Mouse (Mus musculus): ENCODE measurements at regions not wholly inside any gene's neighbourhood (a gene's known extent, or its start where the extent isn't known, plus 50 kb on each side); places are given as distances from the start of the nearest gene placed in this dataset.

- DNase-seq (ENCODE audit: low read depth, low spot score), result no peak
These were observed 126.4 kb upstream of the Pitx1 start for GRCm38 (mm10) chr13:55962254-55962866.

- no peak for DNase-seq (ENCODE audit: low read depth, low spot score)
These were observed 118.4 kb upstream of the Pitx1 start for GRCm38 (mm10) chr13:55954346-55954745.

- no peak for DNase-seq (ENCODE audit: low read depth, low spot score)
These were observed 117.4 kb upstream of the Pitx1 start for GRCm38 (mm10) chr13:55953426-55953825.

DNA sequence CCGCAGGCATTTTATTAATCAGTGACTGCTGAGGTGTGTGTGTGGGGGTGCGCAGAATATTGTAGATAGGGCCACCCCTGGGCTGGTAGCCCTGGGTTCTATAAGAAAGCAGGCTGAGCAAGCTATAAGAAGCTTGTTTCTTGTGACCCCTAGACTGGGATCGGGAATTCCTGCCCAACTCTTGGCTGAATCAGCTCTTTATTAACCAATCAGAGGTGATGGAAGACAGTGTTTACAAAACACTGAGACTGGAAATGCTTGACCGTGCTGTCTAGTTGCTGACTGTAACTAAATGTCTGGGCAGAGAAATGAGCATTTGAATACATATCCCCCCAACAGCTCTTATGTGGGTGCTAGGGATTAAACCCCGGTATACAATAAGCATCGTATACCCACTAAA lies 114.8 kb upstream of the Pitx1 start:
- no peak for DNase-seq (ENCODE audit: low read depth, low spot score)

- no peak for DNase-seq (ENCODE audit: low read depth, low spot score)
These were observed 112.6 kb upstream of the Pitx1 start for GRCm38 (mm10) chr13:55948591-55948990.

GRCm38 (mm10) chr13:55948144-55948543 lies 112.2 kb upstream of the Pitx1 start:
- DNase-seq (ENCODE audit: low read depth, low spot score), result no peak

- DNase-seq (ENCODE audit: low read depth, low spot score), result no peak
These were observed 101.4 kb upstream of the Pitx1 start for GRCm38 (mm10) chr13:55937417-55937816.

DNA sequence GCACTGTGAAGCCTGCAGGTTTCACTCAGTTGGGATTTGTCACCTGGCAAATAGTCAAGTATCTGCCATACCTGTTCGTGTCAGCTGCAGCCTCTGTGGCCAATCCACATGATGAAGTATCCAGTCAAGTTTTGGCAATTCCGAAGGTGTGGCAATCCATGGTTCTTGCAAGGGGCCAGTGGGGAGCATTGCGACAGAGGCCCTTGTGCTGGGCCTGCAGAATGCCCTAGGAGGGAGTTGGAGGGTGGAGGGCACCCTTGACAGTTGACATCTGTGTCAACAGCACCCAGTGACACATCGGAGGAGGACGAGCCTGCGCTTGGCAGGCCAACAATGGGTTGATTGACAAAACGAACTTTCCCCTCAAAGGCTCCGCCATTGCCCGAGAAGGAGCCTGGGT lies 101.0 kb upstream of the Pitx1 start:
- DNase-seq (ENCODE audit: low read depth, low spot score), result no peak

DNA sequence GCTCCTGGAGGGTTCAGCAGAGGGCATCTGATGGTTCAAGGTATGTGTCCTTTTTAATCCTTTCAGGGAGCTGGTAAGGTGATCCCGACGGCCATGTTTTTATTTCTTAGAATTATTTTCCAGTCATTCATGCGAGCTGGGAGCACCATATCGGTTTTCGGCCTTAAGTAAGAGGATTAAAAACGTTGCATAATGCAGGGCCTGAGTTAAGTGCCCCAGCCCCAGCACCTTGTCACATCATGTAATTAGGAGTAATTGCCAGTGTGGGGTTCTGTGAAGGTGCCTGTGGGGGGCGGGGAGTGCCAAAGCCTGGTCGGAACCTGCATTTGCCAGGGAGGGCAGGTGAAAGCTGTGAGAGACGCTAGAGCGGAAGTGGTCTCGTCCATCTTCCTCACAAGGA lies 94.6 kb upstream of the Pitx1 start:
- no peak for DNase-seq (ENCODE audit: low read depth, low spot score)

DNA sequence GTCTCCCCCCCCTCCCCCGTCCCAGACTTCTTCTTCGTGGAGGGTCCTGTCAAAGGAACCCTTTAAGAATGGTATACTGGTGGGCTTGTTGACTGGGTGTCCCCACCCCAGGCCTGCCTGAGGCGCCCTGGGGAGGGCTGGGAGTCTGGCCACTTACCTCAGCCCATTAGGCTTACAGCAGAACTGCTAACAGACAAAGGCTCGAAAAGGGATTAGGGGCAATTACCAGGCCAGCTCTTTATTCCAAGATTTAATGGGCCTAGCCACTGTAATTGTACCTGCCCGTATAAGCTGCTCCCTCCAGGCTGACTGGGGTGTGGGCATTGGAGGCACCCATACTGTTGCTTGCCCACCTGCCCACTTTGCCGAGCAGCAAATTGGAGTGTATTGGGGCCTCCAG lies 93.8 kb upstream of the Pitx1 start:
- no peak for DNase-seq (ENCODE audit: low read depth, low spot score)

DNA sequence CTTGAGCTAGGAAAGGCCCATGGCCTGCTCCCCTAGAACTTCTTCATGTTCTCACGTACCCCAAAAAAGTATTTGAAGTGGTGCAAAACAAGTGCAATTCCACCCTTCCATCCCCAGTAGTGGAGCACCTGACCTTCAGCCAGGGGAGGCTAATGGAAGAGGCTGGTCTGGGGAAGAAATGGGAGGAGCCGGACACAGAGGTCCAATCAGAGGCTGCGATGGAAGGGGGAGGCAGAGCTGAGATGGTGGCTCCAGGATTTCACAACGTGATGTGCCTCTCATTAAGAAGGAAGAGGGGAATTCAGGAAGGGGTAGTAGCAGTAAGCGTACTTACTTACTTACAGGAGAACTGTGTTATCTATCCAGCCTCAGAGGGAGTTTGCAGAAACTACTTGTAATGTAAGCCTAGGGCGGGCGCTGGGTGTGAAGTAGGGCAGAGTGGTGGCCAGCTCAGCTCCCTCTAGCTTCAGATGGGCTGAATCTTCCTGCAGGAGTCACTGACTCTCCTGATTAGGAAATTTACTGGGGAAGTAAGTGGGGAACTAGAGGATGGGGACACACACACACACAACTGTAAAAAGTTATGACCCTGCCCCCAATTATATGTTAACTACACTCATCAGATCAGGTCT lies 87.6 kb upstream of the Pitx1 start:
- DNase-seq (ENCODE audit: low read depth, low spot score), result peak; percentile 50

DNA sequence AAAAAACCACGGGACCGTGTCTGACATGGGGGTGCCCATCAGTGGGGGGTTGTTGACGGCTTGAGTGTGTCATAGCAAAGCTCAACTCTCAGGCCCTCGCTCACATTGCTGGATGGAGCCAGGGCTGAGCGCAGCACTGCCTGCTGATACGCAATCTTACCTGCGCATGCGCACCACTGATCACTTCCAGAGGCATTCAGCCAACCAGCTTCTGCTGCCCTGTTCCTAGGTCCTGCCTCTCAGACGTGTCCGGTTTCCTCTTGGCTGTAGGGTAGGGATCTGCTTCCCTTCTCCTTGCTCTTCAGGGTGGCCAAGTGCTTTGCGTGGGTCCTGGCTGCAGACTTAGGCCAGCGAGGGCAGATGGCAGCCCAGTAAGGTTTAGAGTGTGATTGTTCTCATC lies 81.3 kb upstream of the Pitx1 start:
- DNase-seq (ENCODE audit: low read depth, low spot score), result no peak

GRCm38 (mm10) chr13:55912271-55912711 lies 76.3 kb upstream of the Pitx1 start:
- DNase-seq (ENCODE audit: low read depth, low spot score), result no peak

DNA sequence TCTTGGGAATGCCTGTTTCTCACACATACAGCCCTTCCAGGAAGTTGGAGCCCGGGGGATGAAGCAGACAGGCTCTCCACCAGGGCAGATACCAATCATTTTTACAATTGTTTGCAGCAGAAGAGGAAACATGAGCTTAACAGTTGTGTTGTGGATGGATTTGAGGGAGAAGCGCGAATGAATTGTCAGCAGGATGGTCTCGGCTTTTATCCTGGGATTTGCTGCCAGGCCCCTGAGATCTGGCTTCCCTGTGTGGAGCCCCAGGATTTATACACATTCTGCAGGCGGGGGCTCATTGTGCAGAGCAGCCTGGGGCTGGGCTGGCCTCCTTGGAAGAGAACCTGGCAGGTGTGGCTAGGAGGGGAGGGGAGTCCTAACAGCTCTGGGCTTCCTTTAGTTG lies 73.9 kb upstream of the Pitx1 start:
- DNase-seq (ENCODE audit: low read depth, low spot score), result no peak

- no peak for DNase-seq (ENCODE audit: low read depth, low spot score)
These were observed 68.9 kb upstream of the Pitx1 start for GRCm38 (mm10) chr13:55904884-55905283.

DNA sequence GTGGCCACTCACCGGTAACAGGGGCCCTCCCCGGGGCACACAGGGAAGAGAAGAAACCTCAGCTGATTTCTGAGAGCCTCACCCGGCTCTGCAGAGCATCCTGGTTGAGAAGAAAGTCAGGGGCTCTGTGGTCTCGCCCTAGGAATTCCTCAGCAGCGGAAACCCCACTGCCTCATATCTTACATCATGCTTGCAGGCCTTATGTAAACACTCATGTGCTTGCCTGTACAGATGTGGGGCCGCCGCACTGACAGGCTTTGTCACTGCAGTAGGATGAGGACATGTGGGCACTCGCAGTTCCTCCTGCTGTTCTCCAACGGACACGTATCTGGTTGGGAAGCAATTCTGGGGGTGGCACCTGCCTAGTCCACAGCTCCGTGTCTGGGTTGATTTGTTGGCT lies 66.3 kb upstream of the Pitx1 start:
- no peak for DNase-seq (ENCODE audit: low read depth, low spot score)

GRCm38 (mm10) chr13:55900190-55900526 lies 64.2 kb upstream of the Pitx1 start:
- no peak for DNase-seq (ENCODE audit: low read depth, low spot score)

DNA sequence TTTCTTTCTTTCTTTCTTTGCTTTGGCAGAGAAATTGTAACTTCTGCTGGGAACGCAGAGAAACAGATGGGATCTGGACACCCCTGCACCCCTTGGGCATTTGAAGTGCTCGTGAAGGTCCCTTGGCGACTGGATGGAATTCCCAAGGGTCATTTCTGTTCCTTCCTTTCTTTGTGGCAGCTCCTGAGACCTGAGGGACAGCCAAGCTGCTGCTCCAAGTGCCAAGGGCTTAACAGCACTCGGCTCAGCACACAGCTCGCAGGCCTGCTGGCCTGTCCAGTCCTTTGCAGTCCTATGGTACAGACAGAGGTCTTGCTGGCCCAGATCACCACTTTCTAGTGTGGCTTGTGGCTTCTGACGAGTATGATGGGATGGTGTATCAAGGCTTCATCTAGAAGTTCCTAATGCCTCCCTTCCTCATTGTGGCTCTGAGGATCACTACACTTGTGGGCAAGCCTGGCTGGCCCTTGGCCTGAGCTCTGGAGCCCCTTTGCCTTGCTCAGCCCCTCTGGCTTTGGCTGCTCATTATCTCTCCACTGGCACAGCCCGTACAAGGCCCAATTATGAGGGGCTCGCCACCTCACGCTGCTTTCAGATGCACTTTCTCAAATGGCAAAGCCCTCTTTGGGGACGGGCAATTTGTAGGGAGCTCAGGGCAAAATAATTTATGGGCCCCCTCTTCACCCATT lies 63.7 kb upstream of the Pitx1 start:
- DNase-seq (ENCODE audit: low read depth, low spot score), result no peak

GRCm38 (mm10) chr13:55898999-55899398 lies 63.0 kb upstream of the Pitx1 start:
- DNase-seq (ENCODE audit: low read depth, low spot score), result no peak

GRCm38 (mm10) chr13:55898257-55898950 lies 62.4 kb upstream of the Pitx1 start:
- DNase-seq (ENCODE audit: low read depth, low spot score), result peak; percentile 21

GRCm38 (mm10) chr13:55895505-55895904 lies 59.5 kb upstream of the Pitx1 start:
- DNase-seq (ENCODE audit: low read depth, low spot score), result no peak

GRCm38 (mm10) chr13:55893154-55894018 lies 57.4 kb upstream of the Pitx1 start:
- no peak for DNase-seq (ENCODE audit: low read depth, low spot score)

Data from ZHBTc4 (cell line).